Mouse (Mus musculus) c-Kit-positive CD71-negative TER-119-negative erythroid progenitor cells, embryonic 14.5 days (primary cell): ENCODE measurements around the gene Gm20388.
A peak's percentile ranks its signal among the peaks of the same experiment; 100 is the strongest.
"Not testable (repeated sequence)": the region's sequence is repeated elsewhere in the genome, so short reads cannot be mapped to it uniquely, and the experiment has no call there.

Experiments
- DNase-seq: peaks from one replicate; pipeline ENCODE4 v3.0.0-alpha.2; 2013; ENCODE audit warnings: low read depth

The Gm20388 gene

DNA sequence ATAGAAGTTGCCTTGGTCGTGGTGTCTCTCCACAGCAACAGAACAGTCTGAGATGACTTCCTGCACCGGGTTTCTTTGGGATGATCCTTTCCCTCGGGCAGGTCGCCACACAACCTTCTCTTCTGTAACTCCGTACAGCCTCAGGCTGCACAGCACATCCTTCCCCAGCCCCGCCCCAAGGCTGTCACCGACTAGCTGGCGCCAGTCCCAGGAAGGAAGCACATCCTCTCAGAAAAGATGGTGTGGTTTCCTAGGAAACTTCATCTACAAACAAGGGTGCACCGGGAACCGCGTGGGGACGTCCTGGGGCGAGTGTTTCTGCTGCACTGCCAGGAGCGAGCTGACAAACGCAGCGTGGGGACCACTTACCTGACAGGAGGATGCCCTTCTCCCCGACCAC lies 4047.5 kb downstream of the Gm20388 start:
- DNase-seq, result no peak

DNA sequence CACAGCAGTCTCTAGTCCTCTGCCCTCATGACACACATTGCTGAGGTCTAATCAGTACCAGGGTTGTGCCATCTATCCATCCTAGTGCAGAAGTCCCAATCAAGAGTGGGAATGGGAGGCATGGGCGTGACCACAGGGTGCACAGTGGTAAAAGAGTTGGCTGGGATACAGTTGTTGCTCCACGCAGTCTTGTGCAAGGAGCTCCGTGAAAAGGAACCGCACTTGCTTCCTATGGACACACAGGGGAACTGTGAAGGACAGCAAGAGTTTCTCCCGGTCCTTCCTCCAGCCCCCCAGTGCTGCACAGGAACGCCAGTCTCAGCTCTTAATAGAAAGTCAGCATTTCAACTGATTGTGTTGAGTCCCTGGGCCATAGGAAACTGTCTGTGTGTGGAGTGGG lies 4048.8 kb downstream of the Gm20388 start:
- DNase-seq, result no peak

DNA sequence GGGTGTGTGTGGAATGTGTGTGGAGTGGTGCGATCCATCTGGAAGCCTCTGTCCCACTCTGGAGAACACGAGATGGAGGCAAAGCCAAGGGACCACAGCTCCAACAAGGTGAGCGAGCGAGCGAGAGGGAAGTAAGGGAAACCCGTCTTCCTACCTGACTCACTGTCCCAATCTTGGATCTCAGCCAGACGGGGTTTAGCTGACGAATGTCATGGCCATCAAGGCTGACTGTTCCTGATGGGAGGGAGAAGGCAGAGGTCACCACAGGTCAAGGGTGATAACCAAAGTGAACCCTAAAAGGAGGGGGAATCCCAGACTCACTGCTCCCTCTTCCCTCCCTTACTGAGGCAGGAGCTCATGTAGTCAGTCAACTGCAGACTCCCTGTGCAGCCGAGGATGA lies 4049.4 kb downstream of the Gm20388 start:
- DNase-seq, result no peak

DNA sequence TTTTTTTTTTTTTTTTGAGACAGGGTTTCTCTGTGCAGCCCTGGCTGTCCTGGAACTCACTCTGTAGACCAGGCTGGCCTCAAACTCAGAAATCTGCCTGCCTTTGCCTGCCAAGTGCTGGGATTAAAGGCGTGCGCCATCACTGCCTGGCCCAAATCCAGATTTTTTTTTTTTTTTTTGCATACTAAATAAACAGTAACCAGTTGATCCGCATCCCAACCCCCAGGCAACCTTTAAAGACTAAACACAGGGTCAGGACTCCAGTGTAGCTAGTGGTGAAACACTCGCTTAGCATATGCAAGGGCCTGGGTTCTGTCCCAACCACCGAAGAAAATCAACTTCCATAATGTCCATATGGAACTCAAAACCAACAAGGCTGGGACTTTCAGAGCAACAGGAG lies 4049.9 kb downstream of the Gm20388 start:
- DNase-seq, result not testable (repeated sequence)

DNA sequence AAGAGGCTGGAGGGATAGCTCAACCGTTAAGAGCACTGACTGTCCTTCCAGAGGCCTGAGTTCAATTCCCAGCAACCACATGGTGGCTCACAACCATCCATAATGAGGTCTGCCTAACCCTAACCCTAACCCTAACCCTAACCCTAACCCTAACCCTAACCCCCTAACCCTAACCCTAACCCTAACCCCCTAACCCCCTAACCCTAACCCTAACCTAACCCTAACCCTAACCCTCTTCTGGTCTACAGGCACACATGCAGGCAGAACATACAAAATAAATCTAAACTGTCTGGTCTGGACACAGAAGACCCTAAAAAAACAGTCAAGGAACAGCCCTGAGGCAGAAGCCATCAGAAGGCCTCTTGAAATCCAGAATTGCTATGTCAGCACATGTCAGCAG lies 4050.7 kb downstream of the Gm20388 start:
- no peak for DNase-seq

DNA sequence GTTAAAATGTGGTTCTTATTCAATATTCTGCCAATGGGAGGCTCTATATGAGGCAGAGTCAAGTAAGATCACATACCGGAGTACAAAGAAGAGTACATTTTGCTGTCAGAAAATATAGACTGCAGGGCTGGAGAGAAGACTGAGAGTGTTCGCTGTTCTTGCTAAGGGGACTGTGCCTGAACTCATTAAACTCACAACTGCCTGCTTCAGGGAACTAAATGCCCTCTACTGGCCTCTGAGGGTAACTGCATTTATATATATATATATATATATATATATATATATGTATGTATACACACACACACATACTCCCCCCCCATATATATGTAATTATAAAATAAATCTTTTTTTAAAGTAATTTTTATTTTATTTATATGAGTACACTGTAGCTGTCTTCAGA lies 4056.3 kb downstream of the Gm20388 start:
- DNase-seq, result no peak

DNA sequence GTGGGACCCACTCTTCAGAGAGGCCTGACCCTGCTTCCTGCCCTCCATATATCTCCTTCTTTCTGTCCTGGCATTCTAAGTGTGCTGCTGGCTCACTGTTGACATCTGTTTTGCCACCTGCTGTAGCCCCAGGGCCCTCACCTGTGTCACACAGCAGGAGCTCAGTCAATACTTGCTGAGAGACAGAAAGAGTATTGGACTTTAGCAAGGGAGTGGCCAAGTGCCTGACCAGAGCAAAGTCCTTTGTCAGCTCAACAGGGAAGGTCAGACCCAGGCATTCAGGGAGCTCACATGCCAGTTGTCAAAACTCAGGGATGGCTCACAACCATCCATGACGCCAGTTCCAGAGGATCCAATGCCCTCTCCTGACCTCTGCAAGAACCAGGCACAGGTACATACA lies 4062.9 kb downstream of the Gm20388 start:
- no peak for DNase-seq

DNA sequence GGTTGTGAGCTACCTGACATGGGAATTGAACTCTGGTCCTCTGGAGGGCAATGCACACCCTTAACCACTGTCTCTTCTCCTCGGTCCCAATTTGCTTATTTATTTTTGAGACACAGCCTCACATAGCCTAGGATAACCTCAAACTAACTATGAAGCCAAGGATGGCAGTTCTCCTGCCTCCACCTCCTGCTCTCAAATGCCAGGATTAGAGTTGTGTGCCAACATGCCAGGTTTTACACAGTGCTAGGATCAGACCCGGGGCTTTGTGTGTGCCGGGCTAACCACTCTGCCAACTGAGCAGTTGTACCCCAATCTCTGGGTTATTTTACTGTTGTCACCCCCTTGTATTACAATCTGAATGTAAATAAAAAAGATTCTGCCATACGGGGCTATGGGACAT lies 4066.9 kb downstream of the Gm20388 start:
- no peak for DNase-seq

DNA sequence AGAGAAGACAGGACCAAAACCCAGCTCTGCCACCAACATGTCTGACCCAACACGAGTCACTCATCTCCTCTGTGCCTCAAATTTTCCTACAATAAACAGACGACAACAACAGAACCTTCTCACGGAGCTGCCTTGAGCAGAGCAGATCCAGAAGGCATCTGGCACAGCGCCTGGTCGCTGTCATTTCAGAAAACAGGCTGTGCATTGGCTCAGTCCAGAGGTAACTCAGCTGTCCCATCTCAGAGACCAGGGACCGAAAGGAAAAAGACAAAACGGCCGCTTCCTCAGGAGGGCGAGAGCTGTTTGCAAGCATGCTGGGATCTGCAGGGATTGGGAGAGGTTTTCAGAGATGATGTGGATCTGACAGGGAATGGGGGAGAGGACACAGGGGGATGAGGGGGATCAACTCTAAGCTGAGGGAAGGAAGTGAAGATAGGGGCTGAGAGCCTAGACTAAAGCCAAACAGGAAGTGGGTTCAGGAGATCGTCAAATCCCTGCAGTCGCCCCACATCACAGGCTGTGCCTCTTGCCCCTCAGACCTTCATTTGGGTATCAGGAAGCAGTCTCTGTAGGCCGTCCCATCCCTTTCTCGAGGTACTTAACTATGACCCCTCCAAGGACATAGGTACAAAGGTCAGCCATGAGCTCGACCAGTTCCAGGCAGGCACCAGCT lies 4067.7 kb downstream of the Gm20388 start:
- no peak for DNase-seq

DNA sequence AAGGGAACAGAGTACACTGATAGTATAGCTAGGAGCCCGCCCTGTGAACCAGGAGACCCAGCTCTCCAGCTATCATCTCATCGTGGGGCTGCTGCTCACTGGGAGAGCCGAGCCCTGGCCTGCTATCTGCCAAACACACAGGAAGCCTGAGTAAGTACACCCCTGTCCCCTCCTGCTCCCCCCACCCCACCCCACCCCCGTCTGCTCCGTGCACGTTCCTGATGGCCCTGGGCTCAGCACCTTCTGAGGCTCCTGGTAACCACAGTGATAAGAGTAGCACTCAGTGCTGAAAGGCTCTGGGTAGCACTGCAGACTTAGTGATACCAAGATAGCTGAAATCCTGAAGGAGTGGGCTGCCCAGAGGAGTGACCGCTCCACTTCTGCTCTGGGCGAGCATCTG lies 4068.3 kb downstream of the Gm20388 start:
- DNase-seq, result no peak

DNA sequence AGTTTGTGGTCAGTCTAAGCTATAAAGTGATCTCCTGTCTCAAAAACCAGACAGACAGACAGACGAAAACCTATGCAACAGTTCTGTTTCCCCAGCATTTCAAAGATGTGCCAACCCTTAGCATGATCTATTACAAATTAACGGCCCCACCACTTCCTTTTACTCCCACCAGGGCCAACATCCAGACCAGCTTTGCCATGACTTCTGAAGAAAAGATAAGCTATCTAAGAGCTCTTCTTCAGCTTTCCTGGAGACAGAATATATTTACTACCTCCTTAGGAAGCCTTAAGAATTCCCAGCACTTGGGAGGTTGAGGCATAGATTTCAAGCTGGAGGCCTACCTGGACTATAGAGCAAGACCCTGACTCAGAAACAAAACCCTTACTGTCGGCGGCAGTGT lies 4069.6 kb downstream of the Gm20388 start:
- no peak for DNase-seq

DNA sequence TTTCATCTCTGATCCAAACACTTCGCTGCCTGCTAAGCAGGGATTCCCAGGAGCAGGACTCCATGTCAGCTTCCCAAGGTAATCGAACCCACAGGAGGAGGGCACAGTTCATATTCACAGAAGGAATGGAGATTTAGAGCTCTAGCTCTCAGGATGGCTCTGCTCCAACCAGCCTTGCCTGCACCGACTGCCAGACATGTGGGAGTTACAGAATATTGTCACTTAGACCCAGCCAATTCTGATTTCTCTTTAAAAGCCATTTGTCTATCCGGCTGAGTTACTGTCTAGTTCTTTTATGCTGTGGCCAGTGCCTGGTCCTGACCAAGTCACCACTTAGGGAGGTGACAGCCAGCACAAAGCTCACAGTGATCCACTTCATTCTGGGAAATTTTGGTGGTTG lies 4071.0 kb downstream of the Gm20388 start:
- DNase-seq, result no peak

DNA sequence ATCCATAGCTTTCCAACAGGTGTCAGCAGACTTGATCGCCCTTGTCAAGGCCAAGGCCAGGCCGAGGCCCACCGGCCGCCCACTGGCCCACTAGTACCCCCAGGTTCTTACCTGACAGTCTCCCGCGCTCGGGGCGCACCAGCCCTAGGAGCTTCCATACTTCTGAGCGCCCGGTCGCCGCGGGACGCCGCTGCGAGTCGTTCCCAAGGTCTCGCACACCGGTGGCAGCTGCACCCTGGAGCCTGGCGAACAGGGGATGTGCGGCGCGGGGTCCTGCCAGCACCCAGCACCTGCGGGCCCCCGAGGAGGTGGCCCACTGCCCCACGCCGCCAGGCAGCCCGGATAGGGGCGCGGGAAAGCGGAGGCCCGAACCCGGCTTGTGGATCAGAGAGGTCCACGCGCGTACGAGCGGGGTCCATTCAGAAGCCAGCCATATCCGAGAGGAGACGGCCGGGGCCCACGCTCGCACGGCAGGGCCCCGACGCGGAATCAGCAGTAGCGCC lies 4071.7 kb downstream of the Gm20388 start:
- DNase-seq, result no peak

DNA sequence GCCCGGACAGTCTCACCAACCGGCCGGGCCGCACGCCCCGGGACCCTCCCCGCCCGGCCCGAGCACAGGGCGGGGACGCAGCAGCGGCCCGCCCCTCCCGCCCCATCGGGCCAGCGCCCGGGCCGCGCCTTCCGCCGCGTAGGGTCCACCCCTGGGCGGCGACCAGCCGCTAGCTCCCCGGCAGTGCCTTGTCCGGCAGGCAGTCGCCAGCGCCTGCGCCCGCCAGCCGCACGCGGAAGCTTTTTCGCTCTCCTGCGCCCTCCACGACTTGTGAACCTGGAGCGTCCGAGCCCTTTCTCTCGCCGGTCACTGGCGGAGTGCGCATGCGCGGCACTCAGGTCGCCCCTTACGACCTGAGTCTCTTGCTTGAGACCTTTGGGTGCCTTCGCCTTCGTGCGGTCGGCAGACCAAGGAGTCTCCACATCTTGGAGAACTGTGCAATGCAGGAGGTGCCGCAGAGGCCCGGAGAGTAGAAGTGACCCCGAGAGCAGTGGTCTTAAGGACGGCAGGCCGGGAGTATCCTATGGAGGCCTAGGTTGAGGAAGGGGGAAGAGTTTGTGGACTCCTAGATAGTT lies 4072.3 kb downstream of the Gm20388 start, which contains the start of gene Abcb10:
Gene Abcb10 (minus strand): TSS at position 297 of the 575 bp plus-strand sequence.
- DNase-seq, result peak; percentile 69

DNA sequence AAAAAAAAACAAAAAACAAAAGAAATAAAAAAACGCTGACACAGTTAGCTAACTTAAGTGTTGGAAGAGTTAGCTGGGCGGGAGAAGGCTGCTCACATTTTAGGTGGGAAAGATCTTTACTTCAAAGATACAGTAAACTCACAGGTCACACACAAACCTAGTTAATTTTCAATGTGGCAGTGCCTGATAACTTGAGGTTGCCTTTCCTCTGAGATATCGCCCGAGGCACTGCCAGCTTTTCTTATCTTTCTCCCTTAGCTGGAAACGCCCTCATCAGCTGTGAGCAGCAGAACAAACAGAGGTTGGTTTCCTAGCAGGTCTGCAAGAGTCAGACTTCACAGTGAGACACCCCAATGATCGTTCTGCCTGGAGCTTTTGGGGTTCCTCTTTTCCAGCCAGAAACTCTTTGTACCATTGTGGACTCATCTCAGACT lies 4078.0 kb downstream of the Gm20388 start:
- DNase-seq, result peak; percentile 45

DNA sequence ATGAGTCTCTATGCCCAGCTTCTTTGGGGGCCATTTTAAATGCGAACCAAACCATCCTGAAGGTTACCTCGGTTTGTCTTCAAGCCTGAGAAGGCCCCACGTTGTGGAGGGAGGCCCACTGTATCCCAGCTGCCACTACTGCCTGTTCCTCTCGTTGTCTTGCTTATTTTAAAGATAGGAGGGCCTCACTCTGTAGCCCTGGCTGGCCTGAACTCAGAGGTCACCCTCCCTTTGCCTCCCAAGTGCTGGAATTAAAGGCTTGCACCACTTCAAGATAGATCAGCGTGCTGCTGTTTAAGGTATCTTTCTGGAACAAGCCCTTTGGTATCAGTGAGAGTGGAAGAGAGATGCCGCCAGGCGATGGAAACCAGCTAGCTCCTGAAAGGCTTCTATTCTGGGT lies 4078.5 kb downstream of the Gm20388 start:
- no peak for DNase-seq

DNA sequence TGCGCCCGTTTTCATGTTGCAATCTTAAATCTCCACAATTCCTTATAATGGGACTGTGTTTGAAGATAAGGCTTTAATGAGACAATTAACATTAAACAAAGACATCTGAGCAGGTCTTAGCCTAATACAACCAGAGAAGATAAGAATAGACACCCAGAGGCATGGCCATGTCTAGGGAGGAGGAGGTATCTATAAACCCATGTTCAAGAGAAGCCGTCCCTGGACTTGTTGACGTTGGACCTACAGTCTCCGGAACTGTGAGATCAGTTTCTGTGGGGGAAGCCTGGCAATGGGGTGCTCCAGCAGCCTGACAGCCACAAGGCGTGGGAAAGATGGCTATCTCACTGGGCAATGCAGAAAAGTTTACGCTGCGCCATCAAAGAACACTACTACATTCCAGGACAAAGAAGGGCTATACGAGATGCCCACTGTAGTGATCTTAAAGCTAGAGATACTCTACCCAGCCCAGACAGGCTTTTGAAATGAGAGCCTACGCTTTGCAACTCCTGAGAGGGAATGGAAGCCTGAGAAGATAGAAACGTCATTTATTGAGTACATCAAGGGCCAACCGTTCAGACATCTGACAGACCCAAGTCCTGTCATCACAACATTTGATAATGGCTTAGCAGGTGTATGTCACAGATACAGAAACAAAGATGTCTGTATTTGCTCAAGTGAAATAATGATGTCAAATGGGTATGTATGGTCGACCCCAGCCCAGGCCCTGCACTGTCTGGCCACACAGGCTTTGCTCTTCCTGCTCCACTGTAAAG lies 4079.8 kb downstream of the Gm20388 start:
- no peak for DNase-seq

DNA sequence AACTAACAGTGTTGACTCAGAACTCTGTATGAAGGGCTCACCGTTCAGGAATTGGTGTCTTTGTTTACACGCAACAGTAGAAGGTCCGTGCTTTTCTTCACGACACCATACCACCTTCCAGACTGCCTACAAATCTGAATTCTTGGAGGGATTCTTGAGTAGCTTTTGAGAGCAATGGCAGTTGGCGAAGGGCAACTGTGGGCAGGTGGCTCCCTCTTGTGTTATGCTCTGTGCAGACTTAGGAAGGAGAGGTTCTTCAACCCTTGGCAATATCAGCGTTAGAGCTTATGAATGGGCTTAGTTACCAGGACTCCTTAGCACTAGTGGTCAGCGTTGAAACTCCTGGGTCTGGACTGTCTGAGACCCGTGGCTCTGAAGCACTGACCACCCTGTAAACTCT lies 4081.9 kb downstream of the Gm20388 start:
- DNase-seq, result no peak

DNA sequence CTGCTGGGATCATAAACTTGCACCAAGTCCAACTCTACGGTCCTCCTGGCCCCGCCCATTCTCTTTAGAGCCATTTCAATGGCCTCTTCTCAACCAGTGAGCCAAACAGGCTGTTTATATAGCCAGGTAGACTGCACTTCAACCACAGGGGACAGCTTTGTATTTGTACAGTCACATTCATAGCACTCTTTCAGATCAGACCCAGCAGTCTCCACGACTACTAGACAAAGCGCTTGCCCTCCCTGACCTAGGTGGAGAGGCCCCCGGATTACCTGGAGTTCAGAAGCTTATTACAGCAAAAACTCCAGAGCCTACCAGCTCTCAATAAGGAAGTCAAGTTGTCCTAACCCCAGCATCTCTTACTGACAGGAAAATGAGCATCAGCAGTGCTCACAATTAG lies 4083.0 kb downstream of the Gm20388 start:
- no peak for DNase-seq

DNA sequence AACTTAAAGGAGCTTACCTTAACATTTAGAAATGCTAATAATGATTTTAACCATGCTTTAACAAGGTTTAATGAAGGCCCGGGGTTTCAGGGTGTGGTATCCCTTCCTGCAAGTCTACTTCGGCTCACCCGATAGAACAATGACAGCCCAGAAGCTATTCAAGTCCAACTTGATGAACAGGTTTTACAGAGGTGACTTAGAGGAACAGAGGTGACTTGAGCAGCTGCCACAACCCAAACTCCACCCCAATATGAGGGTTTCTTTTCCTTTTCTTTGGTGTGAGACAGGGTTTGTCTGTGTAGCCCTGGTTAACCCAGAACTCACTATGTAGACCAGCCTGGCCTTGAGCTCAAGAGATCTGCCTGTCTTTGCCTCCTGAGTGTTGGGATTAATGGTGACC lies 4083.4 kb downstream of the Gm20388 start:
- no peak for DNase-seq

DNA sequence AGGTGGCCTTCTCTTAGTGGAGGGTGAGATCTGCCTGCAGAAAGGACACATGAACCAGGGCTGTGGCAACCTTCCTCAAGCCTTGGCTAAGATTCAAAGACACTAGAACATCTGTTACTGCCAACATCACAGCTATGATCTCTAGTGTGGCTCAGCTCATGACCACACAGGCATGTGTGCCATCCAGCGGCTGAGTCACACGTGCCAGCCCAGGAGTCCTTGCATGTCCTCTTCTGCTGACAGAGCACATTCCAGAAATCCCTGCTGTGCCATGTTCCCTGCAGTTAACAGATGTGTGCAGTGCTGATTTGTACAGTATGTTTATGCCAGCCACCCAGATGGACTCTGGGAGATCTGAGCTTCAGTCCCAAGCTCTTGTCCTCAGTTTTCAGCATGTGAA lies 4088.9 kb downstream of the Gm20388 start:
- DNase-seq, result no peak

DNA sequence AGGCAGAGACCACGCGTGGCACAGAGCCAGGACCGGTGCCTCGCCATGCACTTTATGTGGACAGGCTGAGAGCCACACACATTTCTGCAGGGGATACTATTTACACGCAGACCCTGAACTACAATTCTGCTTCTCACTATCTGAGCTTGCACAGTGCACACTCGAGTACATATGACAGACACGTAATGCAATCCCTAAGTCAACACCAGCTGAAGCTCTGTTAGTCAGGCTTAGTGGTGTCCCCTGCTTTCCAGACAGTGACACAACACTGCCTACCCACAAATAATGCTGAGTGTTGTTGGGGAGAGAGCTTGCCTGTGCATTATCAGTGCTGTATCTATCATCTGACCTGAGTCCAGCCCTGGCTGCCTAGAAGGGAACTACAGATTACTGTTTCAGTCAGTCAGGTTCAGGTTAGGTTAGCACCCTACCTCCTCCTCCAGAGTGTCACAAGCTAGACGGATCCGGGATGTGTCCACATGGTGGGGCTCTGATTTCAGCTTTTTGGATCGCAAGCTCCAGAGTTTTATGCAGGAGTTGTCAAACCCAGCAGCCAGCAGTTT lies 4092.0 kb downstream of the Gm20388 start:
- no peak for DNase-seq

DNA sequence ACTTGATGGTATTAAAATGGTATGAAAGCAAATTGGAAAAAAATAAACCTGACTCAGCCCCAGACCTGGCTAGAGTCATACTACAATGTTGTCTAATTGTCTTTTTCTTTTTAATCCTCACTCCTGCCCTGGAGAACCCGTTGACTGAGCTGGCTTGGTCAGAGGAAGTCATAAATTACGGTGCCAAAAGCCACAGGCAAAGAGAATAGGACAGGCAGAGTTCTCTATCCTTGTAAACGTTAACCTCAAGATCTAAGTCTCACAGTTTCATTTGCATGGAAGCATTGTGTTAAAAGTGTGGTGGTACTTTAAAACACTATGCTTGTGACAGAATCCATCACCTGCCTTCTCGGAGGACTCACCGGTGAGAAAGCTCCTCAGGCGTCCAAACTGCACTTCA lies 4097.2 kb downstream of the Gm20388 start:
- DNase-seq, result no peak
